Mouse (Mus musculus) heart, adult 8-10 months (tissue): Measurements from ENCODE around the gene Etv1. TPM values are rescaled to one million over a fixed set of nuclear protein-coding genes. Genes with fewer than 3 reads are reported as not detected.
"Not testable (repeated sequence)": the region's sequence is repeated elsewhere in the genome, so short reads cannot be mapped to it uniquely, and the experiment has no call there.

Experiments
- DNase-seq: peaks from one replicate; pipeline ENCODE4 v3.0.0; 2022; ENCODE audit warnings: low spot score
- total RNA-seq, 4 experiments: library from RNA; stranded (reverse); gene quantifications; 2 replicates each; pipeline ENCODE4 v1.2.4; 2022

Gene Etv1
- total RNA-seq, 4 experiments from 2014 or later, result 7.4 to 10.9 (median 9.3) TPM

DNA sequence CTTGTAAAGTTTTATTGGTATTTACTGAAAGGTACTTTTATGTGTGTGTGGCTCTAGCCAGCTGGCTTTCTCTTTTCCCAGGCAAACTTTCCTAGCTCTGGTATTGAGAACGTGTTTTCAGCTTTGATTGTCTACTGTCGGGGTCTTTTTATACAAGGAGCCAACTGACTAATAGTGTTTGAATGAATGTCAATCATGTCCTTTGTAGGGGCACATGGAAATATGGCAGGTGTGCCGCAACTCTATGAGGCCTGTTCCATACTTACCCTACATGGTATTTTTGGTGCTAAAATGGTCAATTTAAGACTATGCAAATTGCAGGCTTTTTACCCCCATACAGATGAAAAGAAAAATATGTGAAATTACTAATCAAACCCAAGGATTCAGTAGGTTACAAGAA lies 37.1 kb downstream of the Etv1 start:
- DNase-seq, result no peak

DNA sequence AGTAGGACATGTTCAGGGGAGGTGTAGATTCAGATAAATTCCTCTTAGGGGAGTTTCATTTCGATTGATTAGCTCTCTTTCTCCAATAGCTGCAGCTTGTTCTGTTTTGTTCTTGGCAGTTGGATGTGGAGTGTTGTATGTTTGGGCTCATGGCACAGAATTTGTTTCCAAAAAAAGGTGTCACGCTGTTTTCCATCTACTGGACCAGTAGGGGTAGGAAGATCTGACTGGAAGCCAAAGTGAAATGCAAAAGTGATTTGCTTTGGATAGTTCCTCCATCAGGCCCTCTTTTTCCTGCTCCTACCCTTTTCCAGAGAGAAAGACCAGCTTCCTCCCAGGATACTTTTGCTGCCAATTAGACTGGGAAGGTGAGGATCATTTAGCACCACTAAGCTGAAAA lies 39.1 kb downstream of the Etv1 start:
- DNase-seq, result no peak

DNA sequence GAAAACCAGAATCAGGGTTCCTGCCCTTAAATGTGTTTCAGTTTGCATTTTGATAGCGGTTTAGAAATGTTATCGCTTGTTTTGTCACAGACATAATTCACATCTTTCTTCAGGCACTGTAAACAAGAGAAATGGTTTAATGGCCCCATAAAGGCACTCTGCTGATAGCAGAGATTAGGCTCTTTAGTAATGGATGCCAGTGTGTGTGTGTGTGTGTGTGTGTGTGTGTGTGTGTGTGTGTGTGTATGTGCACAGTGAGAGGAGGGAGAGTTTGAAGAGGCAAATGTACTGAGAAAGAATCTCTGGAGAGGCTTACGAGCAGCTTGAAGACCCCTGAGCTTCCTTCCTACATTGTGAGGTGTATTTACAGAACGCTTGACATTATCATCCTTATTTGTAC lies 41.5 kb downstream of the Etv1 start:
- DNase-seq, result no peak

DNA sequence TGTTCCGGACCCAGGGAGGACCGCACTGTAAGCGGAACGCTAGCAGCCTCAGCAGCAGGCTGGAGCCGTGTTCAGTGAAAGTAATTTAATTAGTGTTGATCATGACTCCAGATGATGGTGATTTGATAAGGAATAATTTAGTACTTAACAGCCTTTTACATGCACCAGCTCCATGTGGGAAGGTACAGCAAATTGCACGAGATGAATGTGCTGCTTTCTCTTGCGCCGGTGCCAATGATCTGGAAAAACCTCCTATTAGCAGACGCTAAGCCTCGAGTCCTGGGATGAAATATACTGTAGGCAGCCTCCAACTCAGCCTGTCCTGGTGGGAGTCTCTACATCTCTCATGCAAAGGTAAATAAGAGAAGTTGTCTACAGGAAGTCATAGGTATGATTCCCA lies 45.2 kb downstream of the Etv1 start:
- no peak for DNase-seq

DNA sequence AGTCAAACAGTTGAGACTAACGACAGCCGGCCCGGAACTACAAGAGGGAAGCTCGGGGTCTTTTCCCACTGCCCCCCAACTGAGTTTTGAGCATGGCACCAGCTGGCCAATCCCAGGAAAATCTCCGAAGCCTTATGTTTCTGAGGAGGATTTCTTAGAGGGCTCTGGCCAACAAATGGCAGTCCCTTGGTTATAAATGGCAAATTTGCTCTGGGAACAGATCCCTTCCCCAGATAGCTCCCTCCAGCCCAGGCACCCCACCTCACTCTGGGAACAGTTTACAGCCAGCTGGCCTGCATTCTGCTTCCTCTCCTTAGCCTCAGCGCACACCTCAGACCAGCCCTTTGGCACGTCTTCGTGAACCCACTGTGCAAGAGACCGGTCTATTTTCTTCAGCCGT lies 53.8 kb downstream of the Etv1 start:
- no peak for DNase-seq

DNA sequence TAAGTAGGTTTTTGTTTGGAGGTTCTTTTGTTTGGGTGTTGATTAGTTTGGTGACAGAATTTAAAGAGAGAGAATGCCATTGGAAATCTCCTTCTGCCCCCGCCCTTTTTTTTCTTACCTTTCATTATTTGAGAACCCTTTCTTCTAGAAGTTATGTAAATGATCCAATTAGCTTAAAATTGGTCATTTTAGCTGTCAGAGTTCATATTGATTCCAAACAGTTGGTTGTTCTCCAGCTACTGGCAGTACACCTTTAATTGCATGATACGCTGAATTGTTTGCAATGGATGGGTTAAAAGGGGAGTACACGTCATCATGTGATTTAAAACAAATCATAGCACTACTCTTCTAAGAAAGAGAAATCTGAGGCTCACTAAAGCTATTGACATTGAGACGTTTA lies 55.4 kb downstream of the Etv1 start:
- DNase-seq, result no peak

DNA sequence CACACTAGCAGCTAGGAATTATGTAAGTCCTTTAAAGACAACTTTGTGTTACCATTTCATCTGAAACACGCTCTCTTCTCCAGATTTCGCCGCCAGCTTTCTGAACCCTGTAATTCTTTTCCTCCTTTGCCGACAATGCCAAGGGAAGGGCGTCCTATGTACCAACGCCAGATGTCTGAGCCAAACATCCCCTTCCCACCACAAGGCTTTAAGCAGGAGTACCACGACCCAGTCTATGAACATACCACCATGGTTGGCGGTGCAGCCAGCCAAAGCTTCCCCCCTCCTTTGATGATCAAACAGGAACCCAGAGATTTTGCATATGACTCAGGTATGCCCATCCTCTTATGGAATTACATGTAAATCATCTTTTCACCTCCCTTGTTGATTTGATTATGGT lies 55.8 kb downstream of the Etv1 start:
- not testable (repeated sequence) for DNase-seq

DNA sequence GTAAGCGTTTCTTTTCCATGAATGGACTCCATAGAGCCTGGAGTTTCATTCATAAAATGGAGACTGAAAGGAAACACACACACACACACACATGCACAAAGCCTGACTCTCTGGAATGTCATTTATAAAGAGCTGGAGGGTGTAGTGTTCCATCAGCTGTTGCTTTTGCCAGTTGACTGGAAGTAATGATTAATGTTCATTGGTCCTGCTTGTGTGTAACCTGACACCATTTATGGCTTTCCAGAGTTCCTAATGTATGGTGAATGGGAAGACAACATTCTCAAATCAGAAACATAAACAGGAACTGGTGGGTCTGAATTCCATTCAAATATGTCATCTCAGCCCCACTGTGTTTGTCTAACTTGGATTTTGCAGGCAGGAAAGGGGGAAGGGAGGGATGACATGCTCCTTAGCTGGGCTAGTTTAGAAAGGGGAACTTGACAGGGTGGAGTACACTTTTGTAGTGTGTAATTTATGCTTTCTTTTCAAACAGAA lies 64.7 kb downstream of the Etv1 start:
- DNase-seq, result peak; percentile 21

DNA sequence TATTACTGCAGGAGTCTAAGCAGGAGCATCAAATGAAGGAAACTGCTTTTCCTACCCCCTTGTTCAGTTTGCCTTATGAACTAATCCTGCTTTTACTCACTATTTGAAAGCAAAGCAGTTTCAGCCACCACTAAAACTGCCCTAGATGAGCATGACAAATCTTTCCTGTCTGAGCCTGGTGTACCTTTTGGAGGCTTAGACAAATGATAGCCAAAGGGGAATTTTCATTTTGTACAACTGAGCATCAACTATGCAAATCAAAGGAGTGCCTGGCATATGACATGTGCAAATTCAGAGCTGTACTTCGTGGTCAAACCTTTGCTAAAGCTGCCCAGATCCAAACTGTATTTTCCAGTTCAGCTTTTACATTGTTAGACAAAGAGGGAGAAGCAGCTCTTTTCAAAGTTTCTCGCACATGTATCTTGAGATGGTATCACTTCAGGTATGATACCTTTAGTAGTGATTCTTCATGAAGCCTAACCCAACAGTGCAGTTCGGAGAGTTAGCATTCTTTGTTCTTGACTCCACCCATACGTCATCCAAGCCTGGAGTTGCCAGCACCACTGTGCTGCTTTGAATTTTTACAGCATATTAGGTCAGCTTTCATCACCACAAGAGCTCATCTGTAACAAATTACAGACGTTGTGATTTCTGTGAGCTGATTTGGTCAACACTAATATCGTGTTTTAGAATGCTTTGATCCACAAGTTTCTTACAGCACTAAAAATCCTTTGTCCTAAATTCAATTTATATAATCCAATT lies 68.5 kb downstream of the Etv1 start:
- no peak for DNase-seq

DNA sequence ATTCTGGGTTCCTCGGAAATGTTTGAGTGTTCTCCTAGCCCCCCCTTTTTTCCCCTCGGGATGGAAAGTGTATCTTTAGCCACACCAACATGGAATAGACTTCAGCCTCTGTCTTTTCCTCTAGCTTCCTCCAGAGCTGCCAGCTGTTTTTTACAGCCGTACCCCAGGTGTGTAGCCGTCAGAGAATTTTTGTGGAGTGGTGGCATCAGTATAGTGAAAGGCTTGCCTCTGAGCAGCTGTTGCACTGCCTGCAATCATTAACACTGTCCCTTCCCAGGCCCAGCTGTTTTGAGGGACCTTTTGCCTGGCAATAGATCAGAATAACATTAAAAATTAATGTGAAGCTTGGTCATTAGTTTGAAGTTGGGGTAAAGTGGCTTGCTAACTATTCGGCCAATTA lies 70.8 kb downstream of the Etv1 start:
- DNase-seq, result no peak

DNA sequence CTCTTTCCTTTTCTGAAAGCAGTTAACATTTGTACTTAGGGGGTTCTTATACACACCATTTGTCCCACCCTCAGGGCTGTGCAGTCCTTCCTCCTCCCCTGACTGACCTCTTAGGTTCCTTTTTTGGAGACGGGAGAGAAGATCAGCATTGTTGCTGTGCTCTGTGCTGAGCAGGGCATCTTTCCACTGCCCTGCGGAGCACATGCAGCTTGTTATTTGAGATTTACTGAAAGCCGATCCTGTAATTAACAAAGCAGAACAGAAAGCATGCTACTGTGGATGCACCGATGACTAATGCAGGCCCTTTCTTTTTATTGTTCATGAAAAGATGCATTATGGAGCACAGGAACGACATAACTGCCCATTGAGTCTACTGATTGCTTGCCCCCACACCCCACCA lies 75.1 kb downstream of the Etv1 start:
- no peak for DNase-seq

DNA sequence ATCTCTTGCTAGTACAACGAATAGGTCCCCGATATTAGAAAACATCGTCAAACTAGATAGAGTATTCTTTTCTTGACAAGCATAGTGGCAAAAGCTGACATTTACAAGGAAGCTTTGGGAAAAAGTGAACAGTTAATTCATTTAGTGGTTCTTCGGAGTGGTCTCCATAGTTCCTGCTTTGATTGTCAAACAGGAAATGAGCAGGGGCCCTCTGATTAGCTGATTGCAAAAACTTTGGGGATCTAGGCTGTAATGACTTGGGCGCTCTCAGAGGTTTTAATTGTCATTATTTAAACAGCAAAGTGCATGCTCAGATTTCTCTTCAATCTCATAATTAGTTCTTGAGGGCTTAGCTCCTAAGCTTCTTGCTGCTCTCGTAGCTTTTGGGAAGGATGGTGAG lies 75.6 kb downstream of the Etv1 start:
- DNase-seq, result no peak

DNA sequence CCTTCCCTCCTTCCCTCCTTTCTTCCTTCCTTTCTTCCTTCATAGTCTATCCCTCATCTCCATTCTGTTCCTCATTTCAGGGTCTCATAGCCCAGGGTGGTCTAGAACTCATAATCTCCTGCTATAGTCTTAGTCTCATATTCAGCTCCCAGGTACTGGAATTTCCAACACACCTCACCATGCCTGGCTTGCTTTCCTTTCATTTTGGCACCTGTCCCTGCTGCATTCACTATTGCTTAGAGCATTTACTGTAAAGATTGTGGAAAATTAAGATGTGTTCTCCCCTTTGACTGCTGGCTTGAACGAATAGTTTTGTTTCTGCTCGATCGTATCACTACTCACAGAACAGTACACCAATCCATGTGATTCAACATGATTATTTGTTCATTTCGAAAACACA lies 80.5 kb downstream of the Etv1 start:
- DNase-seq, result no peak

DNA sequence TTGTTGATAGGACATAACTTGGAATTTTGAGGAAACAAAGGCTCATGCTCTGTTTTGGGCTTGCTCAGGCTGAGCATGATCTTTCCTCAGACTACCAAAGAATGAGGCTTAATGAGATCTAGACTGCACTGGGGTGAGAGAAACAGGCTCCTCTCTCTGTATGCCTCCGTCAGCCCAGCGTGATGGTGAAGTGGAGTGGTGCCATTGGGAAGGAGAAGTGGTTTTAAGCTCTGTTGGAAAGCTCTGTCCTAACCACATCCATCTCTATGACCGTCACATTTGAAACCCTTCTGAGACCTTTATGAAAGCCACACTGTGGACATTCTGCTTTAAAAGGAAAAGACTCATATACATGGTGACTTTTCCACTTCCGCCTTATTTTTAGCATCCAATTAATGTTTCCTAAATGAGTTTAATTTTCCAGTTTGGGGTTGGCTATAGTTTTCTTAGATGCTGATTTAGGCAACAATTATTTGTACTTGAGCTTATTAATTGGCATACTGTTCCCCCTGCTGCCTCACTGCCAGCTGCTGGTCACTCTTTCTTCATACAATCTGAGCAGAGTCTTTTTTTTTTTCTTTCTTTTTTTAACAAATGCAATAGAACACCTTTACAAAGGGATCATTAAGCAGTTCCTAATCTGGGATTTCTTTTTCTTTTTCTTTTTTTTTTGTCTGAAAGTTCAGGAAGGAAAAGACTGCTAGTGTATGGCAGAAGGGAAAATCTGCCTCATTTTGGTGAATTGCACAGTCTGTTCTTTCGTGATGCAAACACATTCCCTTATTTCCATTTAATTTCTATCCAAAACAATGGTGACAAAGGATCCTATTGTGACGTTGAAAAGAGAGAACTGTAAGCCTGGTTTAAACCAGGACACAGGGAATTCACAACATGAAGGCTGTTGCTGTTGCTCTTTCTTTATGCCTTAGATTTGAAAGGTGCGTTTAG lies 81.3 kb downstream of the Etv1 start:
- DNase-seq, result no peak

DNA sequence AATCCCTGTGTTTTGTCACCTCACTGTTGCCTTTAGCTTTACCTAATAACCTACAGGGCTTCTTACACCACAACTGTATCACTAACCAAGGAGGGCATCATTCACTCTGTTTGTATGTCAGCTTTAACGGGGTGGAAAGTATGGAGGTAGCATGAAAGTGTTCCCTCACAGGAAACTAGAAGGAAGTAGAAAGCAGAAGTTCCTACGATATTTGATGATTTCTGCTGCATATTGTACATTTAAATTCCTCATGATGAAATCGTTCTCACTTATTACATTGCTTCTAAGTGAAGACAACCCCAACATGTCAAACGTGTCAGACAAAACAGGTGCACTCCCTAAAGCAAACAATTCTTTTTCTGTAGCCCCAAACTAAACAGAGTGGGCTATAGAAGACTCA lies 84.2 kb downstream of the Etv1 start:
- peak; percentile 4 for DNase-seq

DNA sequence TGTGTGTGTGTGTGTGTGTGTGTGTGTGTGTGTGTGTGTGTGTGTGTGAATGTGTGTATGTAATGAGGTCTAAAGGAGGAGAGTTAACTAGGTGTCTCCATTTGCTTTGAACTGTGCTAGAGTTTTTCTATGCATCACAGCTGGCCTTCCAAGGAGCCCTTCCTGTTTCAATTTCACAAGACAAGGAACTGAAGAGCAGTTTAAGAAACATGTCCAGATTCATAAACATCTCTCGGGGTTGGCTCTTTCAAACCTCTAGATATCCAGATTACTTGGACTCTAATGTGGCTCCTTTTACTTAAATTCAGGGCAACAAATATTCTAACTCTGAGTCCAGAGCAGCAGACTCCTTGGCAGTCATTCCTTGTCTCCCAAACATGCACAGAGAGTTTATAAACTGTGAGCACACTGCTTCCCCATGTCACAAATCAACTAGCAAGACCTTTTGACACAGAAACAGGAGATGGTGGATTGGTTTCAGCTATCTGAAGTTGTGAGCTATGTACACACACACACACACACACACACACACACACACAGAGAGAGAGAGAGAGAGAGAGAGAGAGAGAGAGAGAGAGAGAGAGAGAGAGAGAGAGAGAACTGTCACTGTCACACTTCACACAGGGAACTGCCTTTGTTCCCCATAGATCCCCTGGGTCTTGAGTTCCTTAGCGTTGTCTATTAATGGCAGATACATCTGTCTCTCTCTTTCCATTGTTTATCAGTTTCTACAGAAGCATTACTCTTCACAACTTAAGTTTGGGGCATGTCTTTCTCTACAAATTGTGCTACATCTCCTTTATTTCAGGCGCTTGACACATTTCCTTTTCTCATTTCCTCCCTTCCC lies 85.0 kb downstream of the Etv1 start:
- DNase-seq, result no peak

DNA sequence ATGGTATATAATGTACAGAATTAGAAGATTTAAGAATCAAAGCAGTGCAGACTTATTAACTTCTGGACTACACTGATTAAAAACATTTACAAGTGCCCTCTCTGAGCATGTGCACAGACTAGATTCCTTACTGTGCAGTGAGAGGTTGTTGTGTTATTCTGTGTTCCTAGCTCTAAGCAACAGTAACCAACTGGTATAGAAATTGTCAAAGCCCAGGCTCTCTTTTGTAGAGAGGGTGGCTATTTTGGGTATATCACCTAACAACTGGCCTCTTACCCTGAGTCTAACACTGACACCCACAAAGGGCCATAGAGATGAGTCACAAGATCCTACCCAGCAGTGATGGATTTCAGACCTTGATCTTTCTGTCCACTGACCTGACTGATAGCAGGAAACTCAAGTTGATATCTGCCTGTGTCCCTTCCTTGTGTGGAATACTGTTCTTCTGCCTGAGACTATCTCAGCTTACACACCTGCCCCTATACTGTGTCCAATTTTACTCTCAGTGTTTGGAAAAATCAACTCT lies 95.4 kb downstream of the Etv1 start:
- DNase-seq, result no peak

DNA sequence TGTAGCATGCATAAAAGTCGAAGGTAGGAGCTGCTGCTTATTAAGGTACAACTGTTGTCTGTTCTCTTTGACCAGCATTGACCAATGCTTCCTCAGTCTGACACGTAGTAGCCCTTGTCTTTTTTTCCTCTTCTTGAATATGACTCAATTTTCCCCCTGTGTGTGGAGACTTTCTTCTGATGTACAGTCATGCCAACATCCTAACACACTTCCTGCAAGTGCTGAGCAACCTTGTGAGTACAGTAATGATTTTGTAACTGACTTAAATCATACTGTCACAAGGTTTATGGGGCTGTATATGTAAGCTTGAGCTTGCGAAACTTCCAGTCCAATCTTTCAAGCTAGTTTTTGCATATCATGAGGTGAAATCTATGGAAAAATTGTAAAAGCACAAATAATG lies 125.3 kb downstream of the Etv1 start:
- no peak for DNase-seq

DNA sequence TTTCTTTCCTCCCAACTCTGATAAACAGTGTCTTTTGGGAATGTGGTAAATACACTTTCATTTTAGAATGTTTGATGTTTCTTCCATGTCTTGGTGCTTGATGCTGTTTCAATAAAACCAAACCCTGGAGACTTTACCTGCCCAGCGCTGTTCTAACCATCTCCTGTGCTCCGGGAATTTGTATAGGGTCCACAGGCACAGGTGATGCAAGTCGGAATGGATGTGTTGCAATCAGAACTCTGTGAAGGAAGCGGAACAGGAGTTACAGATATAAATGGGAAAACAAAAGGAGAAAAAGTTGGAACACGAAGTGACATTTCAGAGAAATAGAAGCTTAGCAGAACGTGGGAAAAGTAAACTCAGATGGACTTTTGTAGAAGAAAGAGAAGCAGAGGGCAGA lies 127.1 kb downstream of the Etv1 start:
- DNase-seq, result no peak

DNA sequence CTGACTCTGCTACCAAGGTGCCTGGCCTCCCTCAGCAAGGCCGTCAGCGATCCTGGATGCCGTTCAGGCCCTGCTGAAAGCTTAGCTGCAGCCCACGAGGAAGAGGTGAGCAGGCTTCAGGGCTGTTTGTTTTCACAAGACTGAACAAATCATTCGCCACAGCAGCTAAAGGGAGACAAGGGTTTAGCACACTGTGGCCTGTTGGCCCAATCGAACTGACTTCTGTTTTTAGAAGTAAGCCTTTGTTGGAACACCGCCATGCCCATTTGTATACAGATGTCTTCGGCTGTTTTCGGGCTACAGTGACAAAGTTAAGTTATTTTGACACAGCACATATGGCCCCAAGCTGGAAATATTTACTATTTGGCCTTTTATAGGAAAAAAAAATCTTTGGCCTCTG lies 127.6 kb downstream of the Etv1 start:
- DNase-seq, result no peak

DNA sequence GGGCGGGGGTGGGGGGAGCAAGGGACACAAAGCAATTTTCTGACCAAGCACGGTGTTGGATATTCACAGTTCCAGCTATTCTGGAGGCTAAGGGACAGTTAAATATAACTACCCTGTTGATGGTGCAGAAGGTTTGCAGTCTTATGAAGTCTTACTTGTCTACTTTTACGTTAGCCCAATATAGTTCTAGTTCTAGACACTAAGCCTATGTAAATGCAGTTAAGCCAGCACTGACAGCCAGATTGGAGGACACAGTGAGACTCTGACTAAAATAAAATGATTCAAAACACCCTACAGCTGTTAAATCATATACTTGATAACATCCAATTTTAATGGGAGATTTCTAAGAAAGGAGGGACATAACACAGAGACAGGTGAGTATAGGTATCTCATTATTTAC lies 129.8 kb downstream of the Etv1 start:
- no peak for DNase-seq
